Mouse (Mus musculus) kidney, adult 18-20 months (tissue): ENCODE results near the gene Gm973.

Experiments used
- DNase-seq: peaks from one replicate; pipeline ENCODE4 v3.0.0; 2021

Gm973 gene

DNA sequence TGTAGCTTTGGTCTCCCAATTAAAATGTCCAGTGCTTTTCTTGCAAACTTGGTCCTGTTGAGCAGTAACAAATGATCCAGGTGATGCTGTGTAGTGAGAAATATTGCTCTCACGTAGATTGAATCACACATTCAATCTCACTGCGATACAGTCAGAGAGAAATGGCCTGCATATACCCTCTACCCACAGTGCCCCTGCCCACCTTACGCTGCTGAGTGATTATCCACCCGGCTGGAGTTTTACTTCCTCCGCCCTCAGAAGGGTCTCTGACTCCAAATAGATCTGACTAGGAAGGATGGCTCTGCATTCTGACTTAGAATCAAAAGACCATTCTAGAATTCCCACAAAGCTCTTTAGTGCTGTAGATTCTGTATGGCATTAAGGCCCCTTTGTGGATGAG is 32.4 kb downstream of the Gm973 start:
- no peak for DNase-seq

DNA sequence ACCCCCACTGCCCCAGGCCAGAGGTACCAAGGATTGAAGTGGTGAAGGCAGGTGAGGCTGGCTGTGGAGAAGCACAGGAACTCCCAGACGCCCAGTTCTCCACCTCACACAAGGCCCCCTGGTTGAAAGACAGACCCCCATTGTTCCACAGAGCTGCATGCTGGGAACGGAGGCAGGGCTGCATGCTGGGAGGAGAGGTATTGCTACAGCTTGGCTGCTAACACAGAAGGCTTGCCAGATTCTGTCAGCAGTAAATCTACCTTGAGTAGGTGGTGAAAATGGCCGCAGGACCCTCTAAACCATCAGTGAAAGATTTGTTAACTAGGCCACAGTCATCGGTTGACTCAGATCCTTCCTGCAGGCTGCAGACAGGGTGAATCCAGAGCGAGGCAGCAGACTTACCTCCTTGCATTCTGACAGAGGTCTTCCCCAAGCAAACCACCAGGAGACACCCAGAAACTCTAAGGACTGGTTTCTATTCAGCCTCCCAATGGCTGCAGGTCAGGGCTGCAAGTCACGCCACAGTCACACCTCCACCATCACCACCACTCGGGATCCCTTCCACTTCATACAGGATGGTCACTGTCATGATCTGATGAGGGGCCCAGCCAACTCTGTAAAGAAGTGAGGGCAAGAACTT is 33.1 kb downstream of the Gm973 start:
- DNase-seq: no peak

DNA sequence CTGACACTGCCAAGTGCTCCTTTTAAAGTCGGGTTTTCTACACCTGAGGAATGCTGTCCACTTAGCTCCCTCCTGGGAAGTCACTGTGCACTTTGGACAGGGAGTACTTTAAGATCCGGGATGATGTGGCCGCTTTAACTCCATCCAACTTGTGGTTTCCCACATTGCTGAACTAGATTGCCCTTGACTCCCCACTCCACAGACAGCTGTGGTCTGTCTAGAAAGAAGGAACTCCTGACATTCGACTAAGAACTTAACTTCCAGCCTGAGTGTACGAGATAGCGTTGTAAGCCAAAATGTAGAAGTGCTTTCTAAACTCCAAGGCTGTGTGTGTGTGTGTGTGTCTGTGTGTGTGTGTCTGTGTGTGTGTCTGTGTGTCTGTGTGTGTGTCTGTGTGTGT is 34.2 kb downstream of the Gm973 start:
- DNase-seq: no peak

DNA sequence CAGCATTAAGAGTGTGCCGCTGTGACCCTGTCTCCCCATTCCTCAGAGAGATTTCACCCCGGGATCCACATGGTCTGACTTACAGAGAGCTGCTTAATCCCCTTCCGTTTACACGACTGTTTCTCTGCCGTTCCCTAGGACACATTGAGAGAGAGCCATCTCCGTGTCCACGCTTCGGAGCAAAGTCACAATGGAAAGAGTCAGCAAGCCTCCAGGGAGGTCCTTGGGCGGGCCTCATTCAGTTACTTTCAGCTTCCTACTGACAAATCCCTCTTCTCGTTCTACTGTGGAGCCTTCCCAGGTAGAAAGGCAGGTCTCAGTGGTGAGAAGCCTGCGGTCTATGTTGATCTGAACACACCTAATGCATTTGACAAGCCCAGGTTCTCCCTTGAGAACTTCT is 34.9 kb downstream of the Gm973 start:
- DNase-seq: no peak

DNA sequence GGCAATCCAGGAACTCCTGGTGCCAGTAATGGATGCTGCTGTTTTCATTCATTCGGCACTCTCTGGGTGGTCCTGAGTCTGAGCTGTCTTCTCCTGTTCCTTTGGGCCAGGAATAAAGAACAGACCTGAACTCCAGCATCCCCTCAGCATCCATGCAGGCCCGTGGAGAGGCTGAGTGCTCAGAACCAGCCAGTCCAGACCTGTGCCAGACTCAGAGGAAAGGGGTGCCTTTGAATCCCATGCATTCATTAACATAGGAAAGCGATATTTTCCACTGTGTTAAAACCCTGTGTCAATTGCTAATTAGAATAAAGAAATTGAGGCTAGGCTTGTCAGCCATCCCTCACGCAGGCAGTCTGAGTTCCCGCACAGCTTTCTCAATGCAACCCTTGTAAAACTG is 37.6 kb downstream of the Gm973 start:
- no peak for DNase-seq

DNA sequence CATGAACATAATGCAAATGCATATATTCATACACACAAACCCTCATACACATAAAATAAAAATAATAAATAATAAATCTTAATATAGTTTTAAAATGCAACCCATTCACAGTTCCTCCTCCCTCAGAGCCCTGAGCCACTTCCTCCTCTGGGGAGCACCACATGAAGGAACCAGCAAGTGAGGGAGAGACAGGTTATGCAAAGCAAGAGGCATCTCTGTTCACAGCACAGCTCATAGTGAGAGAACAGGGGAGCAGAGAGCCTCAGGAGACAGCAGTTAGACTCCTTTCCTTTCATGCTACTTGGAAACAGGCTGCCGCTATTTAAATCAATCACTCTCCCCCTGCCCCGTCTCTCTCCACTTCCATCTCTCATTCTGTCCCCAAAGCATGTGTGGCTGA is 47.5 kb downstream of the Gm973 start:
- DNase-seq: no peak

DNA sequence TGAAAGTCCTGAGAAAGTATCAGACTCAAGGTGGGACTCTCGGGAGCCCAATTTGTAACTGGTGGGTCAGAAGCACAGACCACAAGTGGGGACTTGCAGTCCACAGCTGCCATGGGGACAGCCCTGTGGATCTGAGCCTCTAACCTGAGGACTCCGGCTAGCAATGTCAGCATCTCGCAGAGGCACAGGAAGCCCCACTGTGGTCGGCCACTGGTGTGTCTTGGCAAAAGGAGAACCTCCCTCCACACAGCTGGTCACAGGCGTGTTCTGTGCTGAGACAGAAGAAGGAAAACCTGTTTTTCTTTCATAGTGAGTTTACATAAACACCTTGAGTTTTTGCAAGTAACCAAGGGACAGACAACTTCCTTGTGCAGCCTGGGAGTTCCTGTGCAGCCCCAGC is 49.7 kb downstream of the Gm973 start:
- no peak for DNase-seq

DNA sequence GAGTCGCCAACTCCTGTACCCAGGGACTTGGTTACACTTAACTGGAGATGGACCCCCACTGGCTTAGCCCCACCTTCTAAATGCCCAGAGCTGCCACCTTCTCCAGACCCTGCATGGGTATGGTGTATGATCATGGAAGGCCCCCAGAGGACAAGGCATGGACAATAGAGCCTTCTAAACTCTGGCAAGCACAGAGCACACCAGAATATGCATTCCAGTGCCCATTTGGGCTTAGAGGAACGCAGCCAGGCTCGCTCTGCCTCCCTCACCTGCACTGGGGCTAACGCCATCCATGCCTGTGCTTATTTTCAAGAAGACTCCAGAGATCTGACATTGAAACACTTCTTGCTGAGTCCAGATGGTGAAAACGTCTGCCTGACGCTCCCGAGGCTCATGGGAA is 50.2 kb downstream of the Gm973 start:
- DNase-seq: no peak

DNA sequence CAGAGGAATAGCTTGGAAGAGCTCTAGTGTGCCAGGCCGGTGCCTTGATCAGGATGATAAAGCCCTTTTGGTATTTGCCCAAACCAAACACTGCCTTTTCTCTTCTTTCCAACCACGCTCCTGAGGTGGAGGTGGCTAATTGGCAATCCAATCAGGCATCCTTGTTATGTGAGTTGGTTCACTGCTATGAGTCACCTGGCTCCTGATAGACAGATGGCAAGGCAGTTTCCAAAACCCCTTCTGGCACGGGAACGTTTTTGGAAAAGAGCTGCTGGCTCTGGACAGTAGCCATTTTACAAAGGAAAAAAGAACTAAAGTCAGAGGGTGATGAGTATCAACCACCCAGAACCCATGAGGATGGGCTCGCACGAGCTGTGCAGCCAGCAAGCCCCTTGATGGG is 50.9 kb downstream of the Gm973 start:
- no peak for DNase-seq

DNA sequence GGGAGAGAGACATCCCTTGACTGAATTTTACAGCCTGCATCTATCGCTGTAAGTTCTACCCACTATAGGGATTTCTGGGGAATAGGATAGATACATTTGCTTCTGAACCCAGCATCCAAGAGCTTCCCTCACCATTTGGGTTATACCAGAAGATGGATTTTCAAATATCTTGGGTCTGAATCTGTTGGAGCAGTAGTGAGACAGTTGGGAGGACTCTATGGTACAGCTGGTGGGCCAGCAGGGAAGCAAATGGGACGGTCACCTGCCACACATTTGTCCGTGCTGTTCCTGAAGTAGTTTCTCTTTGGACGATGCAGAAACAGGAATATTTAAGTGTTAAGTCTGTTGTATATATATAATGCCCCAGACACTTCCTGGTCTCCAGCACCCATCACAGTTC is 51.5 kb downstream of the Gm973 start:
- DNase-seq: no peak

DNA sequence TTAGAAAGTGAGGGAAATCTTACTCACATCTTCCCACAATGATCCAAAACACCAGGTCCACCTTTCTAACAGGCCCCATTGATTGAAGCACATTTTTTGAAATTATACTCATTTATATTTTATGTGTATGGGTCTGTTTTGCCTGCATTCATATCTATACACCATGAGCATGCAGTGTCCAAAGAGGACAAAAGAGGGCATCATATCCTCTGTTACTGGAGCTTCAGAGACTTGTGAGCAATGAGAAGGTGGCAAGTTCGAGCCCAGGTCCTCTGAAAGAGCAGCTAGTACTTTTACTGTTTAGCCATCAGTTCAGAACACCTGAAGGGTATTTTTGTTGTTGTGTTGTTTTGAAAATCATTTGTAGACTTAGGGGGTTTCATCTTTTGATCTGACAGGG is 52.2 kb downstream of the Gm973 start:
- DNase-seq: no peak

DNA sequence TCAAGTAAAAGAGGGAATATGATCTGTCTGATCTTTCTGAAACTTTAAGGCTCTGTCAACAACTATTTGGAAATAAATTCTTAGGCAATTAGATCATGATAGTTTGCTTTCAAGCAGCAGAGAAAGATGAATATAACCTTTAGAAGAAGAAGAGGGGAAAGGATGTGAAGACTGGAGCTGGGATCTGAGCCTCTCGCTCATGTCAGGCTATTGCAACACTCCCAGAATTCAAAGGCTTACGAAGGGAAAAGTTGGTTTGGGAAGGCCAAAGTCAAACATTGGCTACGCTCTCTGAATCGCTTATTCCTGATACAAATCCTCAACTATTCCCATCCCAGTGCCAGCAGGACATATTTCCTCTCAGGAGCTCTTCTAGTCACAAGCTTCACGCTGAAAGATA is 53.2 kb downstream of the Gm973 start:
- DNase-seq: no peak

DNA sequence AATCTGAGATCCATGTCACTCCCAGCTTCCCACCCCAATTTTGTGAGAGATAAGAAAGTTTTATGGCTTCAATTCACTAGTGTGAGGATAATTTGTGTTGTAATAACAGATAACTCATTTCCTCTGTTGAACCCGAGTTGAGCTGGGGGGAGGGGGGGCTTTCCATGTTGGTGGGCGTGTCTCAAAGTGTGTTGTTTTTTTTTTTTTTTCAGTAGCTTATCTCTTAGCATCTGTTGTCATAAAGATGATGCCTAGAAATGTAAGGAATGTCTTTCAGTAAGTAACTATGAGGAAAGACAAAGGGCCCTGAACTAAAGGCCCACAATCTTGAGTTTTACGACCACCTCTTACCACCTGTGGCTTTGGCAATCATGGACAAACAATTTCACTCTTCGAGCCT is 54.7 kb downstream of the Gm973 start:
- no peak for DNase-seq

DNA sequence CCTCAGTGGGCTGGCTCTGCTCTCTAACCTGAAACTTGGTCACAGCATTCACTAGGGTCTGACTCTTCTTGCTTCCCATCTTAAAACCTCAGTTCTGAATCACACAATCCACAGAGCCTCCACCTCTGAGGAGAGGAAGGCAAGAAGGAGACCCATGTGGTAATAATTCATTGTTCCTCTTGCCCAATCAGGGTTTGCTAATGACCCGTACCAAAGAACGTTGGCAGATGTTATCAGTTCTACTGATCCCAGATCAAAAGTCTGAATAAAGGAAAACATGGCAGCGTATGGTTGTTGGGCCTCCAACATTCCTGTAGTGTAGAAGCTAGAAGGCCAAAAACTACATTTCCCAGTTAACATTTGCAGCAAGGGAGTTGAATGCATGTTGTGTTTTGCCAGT is 55.4 kb downstream of the Gm973 start:
- no peak for DNase-seq

DNA sequence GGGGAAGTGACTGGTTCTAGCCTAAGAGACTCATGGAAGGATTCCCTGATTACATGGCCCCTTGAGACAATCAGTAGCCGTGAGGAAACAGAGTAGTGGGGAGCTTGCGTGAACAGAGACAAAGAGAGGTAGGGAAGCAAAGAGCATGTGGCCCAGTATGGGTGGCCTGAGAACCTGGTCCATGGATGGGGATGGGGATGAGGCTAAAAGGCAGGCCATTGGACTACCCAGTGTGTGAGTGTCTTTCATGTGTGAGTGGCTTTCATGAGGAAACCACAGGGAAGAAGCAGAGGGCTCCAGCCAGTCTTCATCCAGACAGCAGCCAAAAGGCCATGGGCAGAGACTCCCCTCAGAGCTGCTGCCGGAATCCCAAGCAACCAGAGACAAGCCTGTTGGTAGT is 57.8 kb downstream of the Gm973 start:
- no peak for DNase-seq

DNA sequence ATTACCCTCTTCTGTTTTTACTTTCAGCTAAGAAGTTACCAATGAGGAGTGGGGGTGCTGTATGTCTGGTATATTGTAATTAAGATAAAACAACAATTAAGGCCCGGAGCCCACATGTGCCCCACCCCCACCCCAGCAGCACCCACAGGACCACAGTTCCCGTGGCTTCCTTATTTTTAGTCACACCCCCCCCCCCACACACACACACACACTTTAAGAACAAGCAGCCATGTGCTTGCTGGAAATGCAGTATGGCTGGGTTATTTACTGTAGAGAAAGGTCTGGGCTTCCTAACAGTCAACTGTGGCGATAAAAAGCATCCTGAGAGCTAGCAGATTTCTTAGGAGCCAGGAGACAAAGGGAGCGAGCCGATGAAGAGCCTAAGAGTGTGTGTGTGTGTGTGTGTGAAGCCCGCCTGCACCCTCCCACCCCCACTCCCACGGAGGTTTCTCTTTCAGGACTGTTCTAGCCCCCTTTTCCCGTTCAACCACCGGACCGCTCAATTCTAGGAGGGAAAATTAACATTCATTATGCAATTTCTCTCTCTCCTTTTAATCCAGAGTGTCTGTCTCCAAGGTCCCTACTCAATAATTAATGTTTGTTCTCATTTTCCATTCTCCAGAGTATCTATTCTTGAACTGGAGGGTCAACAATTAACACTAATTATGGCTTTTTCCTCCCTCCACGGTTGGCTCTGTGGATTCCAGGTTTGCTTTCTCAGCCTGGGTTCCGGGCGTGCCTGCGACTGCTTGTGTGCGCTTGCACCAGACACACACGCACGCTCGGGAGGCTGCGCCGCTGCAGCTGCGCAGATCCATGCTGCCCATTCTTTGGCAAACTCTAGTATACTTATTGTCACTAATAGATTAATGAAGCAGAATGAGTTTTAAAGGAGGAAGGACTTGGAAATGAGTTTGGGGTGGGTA is 58.5 kb downstream of the Gm973 start:
- no peak for DNase-seq

DNA sequence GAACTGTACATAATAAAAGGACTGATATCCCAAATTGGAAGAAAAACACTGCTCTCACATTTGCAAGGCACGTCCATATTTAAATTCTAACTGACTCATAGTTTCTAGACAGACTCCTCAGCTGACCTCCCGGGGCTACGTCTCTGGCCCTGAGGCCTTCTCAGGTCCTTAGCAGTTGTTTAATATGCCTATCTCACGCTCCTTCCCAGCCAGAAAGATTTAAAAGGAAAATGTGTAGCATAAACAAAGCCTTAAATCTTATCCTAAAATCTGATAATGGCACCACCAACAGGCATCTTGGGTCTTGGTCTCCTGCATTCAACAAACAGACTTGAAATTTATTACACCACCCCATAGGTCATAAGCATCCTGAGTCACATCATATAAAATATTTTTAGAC is 62.7 kb downstream of the Gm973 start:
- no peak for DNase-seq

DNA sequence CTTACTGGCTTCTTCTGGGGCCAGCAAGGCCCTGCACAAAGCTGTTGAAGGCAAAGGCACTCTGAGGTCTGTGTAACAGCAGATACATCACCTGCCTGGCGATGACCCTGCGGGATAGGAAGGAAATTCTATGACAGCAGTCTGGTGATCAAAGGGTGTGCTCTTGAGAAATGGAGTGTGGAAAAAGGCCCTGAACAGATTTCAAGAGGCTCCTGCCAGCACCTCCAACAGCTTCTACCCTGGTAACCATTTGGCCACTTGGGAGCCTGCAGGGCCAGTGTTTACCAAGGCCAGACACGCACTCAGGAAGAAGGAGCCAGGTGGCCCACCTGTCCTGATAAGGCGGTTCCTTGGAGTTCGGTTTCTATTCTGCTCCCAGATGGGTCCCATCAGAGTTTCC is 63.3 kb downstream of the Gm973 start:
- DNase-seq: no peak

DNA sequence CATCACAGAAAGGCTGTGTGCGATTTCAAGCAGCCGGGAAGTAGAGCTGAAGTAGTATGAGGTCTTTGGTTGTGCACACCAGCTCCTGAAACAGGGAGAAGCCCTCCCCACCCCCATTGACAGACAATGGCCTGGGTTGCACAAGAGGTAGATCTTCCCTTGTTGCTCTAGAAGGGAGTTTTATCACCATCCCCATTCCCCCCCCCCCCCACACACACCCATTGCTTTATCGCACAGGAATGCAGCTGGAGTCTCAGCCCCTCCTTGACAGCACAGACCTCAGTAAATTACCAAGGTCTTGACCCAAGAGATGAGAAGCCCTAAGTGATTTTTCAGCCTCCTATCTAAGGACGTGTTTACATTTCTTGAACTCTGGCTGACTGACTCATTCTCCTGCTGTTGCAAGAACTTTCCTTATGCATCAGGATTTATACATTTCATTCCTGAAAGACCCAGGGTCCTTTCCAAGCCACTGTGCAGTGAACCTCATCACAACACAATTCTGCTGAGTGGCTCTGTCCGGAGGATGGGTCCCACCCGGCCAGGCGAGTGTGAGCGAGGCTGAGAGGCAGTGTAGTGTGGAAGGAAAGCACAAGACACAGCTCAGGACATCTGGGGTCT is 64.2 kb downstream of the Gm973 start:
- DNase-seq: no peak

DNA sequence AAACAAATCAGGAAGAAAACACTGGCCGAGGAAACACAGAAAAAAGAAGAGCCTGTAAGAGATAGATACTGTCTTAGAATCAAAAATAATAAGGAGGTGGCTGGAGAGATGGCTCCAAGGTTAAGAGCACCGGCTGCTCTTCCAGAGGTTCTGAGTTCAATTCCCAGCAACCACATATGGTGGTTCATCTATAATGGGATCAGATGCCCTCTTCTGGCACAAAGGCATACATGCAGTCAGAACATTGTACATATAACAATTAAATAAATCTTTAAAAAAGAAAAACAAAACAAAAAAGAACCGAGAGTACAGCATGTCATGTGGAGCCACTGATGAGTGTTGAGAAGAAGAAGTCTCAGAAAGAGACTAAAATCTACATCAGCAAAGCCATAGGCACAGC is 64.8 kb downstream of the Gm973 start:
- no peak for DNase-seq

DNA sequence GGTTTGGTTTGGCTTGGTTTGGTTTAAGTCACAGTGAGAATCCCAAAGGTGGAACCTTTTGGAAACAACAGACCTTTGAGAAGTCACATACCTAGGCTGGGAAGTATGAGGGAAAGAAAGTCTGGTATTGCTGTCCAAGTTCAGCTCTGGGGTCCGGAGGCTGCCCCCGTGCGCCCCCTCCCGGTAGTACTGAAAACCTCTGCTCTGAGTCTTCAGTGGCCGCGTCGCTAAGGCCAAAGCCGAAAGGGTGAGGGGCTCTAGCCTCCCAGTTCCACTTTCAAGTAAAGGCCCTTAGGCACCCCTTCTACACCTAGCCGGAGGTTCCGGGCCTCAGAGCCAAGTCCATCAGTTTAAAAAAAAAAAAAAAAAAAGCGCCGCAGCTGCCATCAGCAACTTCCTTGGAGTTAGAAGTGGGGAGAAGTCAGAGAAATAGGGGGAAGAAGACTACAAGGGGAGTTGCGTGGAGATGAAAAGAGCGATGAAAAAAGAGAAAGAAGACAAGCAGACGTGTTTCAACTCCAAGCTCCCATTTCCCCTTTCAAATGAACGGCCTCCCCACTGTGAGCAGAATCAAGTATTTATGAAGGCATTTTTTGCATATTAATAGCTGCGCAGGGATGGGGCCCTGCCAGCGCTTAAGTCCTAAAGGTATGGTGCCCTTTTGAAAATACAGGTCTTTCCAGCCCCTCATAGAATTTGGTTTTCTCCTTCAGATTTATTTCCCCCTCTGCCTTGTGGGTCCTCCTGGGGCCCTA is 68.8 kb downstream of the Gm973 start:
- DNase-seq: peak; percentile 73

DNA sequence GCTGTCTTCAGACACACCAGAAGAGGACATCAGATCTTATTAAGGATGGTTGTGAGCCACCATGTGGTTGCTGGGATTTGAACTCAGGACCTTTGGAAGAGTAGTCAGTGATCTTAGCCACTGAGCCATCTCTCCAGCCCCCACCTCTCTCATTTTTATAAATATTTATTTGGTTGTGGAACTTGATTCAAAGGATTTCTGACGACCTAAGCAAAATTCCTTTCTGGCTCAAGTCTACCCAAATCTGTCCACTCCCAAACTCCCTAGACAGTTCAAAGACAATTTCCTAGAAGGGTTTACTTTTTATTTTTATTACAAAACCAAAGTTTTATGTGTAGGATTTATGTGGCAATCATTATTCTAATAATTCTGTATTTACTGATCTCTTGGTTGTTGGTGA is 73.2 kb downstream of the Gm973 start:
- DNase-seq: no peak

DNA sequence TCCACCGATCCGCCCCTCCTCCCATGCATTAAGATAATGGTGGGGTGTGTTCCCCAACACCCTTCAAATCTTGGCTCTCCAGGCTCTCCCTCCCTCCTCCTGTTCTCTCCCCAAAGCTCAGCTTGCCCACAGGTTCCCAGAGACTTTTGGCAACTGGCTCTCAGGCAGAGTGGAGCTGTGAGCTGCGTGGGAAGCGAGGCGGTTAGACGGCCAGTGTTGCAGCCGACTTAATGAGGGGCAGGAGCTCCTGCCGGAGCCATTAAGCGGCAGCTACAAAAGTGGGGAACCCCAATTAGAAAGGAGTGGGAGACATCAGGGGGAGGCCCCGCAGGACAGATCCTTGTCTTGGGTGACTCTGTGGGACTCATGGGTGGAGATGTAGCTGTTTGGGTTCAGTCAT is 76.3 kb downstream of the Gm973 start:
- no peak for DNase-seq

DNA sequence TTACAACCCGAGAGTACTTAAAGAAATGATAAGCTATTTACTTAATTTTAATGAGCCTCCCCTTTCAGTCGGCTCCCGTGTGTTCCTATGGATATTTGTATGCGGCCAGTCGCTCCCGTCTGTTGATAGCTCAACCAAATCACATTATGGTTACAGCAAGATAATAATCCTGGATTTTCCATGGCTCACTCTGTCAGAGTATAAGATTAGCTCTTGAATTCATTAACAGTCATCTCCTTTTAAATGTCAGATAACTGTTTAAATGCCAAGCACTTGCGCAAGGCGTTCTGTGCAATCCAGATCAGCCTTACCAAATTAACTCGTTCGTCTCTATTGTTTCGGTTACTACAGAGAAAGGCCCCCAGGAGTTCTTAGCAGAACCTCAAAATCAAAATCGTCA is 76.8 kb downstream of the Gm973 start:
- no peak for DNase-seq
